Mouse (Mus musculus) lung, postnatal 14 days (tissue): ENCODE measurements around the gene Rabggta.

Experiments used
- DNase-seq: peaks from one replicate; pipeline ENCODE4 v3.0.0; 2021

Rabggta gene

DNA sequence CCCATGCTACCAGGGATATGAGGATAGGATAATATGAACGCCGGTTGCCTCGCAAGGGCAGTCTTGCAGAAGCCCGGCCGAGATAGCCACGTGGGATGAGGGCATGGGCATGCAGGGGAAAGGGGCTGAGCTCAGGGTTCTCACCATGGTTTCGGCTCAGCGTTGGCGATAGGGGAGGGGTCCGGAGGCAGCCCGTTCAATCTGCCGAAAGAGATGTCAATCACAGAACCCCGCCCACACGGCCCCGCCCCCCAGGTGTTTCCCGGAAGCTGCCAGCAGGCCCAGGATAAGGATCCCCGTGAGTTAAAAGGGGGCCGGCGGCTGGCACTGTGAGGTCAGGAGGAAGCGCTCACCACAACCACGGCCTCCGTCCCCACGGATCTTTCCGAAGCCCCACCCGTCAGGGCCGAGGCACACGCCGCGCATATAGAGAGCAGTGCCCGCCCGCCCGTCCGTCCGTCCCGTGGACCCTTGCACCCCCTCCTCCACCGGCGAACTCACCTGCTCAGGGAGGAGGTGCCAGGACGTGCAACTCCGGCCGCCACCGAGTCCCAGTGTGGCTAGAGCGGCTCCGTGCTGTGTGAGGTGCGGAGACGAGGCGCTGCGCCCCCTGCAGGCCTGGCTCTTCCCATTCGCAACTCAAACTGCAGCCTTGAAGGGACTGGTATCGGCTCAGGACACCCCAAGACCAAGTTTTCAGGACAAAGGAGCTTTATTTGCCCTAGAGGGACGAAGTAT is at the start of gene Rabggta:
TSS of gene Rabggta (minus strand) at position 564 of the 738 bp plus-strand sequence.
- peak; percentile 93 for DNase-seq

DNA sequence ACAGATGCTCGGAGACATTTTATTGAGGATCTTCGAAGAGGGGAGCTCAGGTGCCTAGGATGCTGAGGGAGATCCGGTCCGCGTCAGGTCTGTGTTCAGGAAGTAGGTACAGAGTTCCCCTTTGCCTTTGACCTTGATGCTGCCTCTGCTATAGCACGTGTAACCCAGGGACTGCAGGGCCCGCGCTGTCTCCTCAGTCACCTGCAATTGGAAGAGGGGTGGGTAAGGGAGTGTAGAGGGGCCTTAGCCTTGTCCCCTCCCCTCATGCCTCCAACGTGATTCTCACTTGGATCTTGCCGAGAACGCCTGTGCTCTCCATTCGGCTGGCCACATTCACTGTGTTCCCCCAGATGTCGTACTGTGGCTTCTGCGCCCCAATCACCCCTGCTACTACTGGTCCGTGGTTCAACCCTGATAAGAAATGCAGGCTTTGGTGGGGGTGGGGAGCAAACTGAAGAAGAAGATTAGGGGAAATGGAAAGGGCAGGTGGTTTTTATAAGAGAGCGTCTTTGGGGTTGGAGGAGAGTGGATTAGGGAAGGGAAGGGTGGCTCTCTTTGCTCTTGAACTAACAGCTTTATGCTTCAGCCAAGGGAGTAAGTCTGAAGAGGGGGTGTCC is 47.1 kb upstream of the Rabggta start:
- DNase-seq: no peak

GRCm38 (mm10) chr14:55768555-55768954 is 46.5 kb upstream of the Rabggta start:
- DNase-seq: no peak

DNA sequence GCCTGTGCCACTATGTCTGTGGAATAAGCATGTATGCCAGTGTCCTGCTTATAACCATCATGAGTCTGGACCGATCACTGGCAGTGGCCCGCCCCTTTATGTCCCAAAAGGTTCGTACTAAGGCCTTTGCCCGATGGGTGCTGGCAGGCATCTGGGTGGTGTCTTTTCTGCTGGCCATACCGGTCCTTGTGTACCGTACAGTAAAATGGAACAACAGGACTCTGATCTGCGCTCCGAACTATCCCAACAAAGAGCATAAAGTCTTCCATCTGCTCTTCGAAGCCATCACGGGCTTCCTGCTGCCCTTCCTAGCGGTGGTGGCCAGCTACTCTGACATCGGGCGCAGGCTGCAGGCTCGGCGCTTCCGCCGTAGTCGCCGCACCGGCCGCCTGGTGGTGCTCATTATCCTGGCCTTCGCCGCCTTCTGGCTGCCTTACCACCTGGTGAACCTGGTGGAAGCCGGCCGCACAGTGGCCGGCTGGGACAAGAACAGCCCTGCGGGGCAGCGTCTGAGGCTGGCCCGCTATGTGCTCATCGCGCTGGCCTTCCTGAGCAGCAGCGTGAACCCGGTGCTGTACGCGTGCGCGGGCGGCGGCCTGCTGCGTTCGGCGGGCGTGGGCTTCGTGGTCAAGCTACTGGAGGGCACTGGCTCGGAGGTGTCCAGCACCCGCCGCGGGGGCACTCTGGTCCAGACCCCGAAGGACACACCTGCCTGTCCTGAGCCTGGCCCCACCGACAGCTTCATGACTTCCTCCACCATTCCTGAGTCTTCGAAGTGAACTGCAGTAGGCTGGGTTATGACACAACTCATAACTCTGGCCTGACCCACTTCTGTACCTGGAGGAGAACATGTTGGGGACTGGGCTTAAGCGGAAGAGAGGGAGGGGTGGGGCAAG is 45.7 kb upstream of the Rabggta start:
- DNase-seq: peak; percentile 66

GRCm38 (mm10) chr14:55765696-55766095 is 43.6 kb upstream of the Rabggta start, which contains the start of gene Ltb4r1:
Ltb4r1 (plus strand) TSS chr14:55765962.
- DNase-seq: no peak

GRCm38 (mm10) chr14:55763166-55763565 is 41.1 kb upstream of the Rabggta start:
- DNase-seq: peak; percentile 34

GRCm38 (mm10) chr14:55762001-55762821 is 40.1 kb upstream of the Rabggta start:
- peak; percentile 52 for DNase-seq

DNA sequence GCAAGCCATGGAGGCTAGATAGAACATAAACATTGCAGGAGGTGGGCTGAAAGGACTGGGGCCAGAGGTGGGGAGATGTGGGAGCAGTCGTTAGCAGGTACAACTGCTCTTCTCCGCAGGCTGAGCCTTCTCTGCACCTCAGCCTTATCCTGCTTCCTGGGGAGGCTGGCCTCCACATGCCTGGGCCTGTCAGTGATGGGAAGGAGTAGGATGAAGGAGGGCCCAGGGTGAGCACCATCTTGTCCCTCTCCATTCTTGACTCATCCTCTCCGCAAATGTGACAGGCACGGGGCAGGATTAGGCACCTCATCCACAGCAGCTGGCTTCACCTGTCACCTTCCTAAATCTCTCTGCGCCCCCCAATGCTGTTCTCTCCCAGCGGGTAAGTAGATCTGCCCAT is 39.1 kb upstream of the Rabggta start, which contains the start of gene Ltb4r2:
TSS of gene Ltb4r2 (plus strand) at position 266 of the 400 bp plus-strand sequence.
- no peak for DNase-seq

GRCm38 (mm10) chr14:55760156-55760555 is 38.1 kb upstream of the Rabggta start:
- DNase-seq: peak; percentile 93

DNA sequence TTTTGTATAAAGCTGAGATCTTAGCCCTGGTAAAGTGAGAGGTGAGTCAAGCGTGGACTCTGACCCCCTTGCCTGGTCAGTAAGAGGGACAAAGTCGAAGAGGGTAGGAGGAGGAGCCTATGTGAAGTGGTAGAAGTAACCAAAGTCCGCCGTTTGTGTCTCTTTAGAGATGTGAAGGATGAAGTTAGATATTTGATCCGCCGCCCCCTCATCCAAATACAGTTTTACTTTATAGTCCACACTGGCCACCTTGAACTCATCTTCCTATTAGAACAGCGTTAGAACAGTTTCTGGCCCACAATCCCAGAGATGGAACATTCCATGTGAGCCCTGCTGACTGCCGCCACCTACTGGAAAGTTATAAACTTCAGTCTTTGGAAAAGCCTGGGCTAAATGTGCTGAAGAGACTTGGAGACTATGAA is 36.3 kb upstream of the Rabggta start, which contains the start of gene Cideb:
TSS of gene Cideb (minus strand) at position 96 of the 422 bp plus-strand sequence.
- peak; percentile 60 for DNase-seq

DNA sequence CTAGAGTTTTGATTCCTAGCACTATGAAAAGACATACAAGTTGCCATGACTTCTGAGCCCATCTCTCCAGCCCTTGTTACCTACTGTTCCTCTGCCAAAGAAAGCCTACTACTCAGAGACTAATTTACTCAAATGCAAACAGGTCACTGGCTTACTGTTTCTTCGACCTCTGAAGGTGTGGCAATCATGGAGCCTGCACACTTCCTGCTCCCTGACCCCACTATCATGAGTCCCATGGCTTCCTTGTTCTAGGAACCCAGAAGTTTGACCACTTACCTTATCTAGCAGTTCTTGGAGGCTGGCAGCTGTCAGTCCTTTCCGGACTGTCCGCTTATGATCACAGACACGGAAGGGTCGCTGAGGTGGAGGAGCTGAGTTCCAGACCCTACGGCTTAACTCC is 35.5 kb upstream of the Rabggta start:
- DNase-seq: no peak

GRCm38 (mm10) chr14:55747051-55747847 is 25.2 kb upstream of the Rabggta start:
- no peak for DNase-seq

GRCm38 (mm10) chr14:55745861-55746237 is 23.8 kb upstream of the Rabggta start:
- no peak for DNase-seq

DNA sequence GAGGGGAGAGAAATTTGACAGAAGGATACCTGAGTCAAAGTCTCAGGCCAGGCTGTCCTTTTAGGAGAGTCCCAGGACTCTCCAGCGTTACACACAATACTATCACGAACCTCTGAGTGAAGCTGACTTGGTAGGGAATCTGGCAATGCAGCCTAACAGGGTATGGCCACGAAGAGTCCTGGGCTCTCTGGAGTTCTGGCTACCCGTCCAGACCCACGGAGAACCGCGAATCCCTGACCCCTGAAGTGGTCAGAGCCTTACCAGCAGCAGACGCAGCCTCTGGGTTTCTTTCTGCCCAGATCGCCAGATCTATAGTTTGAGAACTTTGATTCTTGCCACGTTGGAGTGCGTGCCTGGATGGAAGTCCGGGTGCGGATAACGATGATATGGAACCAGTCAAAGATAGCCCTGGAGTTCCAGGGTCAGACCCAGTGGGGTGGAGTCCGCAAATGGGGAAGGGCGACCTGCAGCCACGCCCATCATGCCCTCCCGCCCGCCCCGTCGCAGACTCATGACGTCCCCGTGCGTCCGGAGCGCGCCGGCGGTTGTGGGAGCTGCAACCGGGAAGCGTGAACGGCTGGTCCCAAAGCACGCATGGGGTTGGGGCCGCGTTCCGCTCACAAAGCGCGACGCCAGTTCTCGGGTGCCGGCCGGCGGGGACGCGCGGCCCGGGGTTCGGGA is 23.3 kb upstream of the Rabggta start, which contains the start of the genes Dhrs1 and Nop9:
TSS of gene Dhrs1 (minus strand) at position 511 of the 681 bp plus-strand sequence.
TSS of gene Nop9 (plus strand) at position 514 of the 681 bp plus-strand sequence.
- DNase-seq: peak; percentile 89

DNA sequence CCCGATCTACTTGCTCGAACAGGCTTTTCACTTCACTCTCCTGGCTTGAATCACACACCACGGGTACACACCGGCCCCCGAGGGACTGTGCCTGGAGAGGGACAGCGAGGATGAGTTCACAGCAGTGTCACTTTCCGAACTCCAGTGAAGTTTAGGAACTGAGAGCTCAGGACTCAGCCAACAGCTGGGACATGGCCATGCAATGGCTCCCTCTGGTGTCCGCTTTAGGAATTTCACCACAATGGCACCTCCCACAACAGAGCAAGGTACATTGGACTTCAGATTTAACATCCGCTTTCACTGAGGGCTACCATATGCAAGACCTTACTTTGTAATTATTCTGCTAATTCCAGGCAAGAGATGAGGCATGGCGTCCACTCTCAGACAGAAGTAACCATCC is 21.6 kb upstream of the Rabggta start:
- peak; percentile 93 for DNase-seq

GRCm38 (mm10) chr14:55737086-55737687 is 15.1 kb upstream of the Rabggta start:
- DNase-seq: no peak

DNA sequence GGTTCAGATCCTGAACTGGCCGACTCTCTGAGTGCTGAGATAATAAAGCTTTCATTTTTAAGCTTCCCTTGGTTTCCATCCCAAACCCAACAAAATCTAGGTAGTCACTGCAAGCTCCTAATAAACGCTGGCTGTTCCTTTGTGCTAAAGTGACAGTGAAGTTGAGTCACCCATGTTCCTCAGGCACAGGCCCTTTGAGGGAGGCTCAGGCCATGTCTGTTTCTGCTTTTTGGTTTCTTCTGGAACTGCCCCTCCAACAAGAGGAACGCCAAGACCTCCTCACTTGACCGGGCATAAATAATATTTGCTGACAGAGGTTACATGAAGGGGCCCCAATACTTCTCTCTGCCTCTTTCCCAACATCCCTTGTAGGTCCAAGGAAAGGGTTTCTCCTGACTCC is 13.7 kb upstream of the Rabggta start:
- DNase-seq: no peak

GRCm38 (mm10) chr14:55735334-55735733 is 13.3 kb upstream of the Rabggta start:
- no peak for DNase-seq

- DNase-seq: no peak
These were observed 12.8 kb upstream of the Rabggta start for GRCm38 (mm10) chr14:55734869-55735268.

GRCm38 (mm10) chr14:55733889-55734288 is 11.8 kb upstream of the Rabggta start:
- no peak for DNase-seq
